Mouse (Mus musculus): ENCODE data around the gene Tmem184b. TPM values are rescaled to one million over a fixed set of nuclear protein-coding genes. Genes with fewer than 3 reads are reported as not detected.

Tmem184b gene
- polyA plus RNA-seq, 1 experiment = 74.2 TPM

- TF ChIP-seq USF1 (IDR thresholded peaks at IDR 0.05; ENCODE audit: low read depth) (no peak), CEBPB (IDR thresholded peaks at IDR 0.05; ENCODE audit: low read depth) (no peak), MYOD1 (IDR thresholded peaks at IDR 0.05; ENCODE audit: control insufficient read depth, insufficient read length, low read depth) (no peak), MAX (IDR thresholded peaks at IDR 0.05) (no peak), MYOG (IDR thresholded peaks at IDR 0.05; ENCODE audit: control insufficient read depth, extremely low read depth, insufficient read length) (no peak)
- Histone ChIP-seq H3K79me3 (ENCODE audit: low read depth) (peaks cover 30% of the 10 kb centered on the region), H3K4me3 (ENCODE audit: insufficient read depth, poor library complexity, severe bottlenecking) (no peak overlapping the region)
Observed at GRCm38 (mm10) chr15:79442961-79443518, 39.7 kb upstream of the Tmem184b start.

GRCm38 (mm10) chr15:79442257-79442611 lies 38.9 kb upstream of the Tmem184b start:
- H3K79me2 ChIP-seq (ENCODE audit: control insufficient read depth, insufficient read depth) = peaks cover 52% of the 10 kb centered on the region
- TF ChIP-seq USF1 (IDR thresholded peaks at IDR 0.05; ENCODE audit: low read depth) (no peak), CEBPB (IDR thresholded peaks at IDR 0.05; ENCODE audit: low read depth) (no peak), CTCF (IDR thresholded peaks at IDR 0.05; ENCODE audit: control insufficient read depth, insufficient read depth, insufficient read length) (no peak), MAX (IDR thresholded peaks at IDR 0.05) (no peak), FOSL1 (IDR thresholded peaks at IDR 0.05; ENCODE audit: insufficient read depth, low read length, poor library complexity, severe bottlenecking) (no peak), MYOG (IDR thresholded peaks at IDR 0.05; ENCODE audit: control insufficient read depth, extremely low read depth, insufficient read length) (no peak), MYOD1 (IDR thresholded peaks at IDR 0.05; ENCODE audit: control insufficient read depth, insufficient read length, low read depth) (no peak)
- peak overlapping the region; percentile 78 for H3K4me3 ChIP-seq (ENCODE audit: insufficient read depth, poor library complexity, severe bottlenecking)
- peaks cover 20% of the 10 kb centered on the region for H3K36me3 ChIP-seq (ENCODE audit: control insufficient read depth, insufficient read depth)
- H3ac ChIP-seq (ENCODE audit: control insufficient read depth, insufficient read length, low read depth) = peak overlapping the region; percentile 60
- H3K27me3 ChIP-seq (ENCODE audit: control insufficient read depth, insufficient read depth, insufficient read length) = peaks cover 3% of the 10 kb centered on the region
- peaks cover 37% of the 10 kb centered on the region for H3K79me3 ChIP-seq (ENCODE audit: low read depth)

More at GRCm38 (mm10) chr15:79442961-79443518, 39.7 kb upstream of the Tmem184b start:
- no peak overlapping the region for H3ac ChIP-seq (ENCODE audit: control insufficient read depth, insufficient read length, low read depth)
- H3K36me3 ChIP-seq (ENCODE audit: control insufficient read depth, insufficient read depth) = peaks cover 12% of the 10 kb centered on the region
- peaks cover 44% of the 10 kb centered on the region for H3K79me2 ChIP-seq (ENCODE audit: control insufficient read depth, insufficient read depth)
- peaks cover 3% of the 10 kb centered on the region for H3K27me3 ChIP-seq (ENCODE audit: control insufficient read depth, insufficient read depth, insufficient read length)

- Histone ChIP-seq H3ac (ENCODE audit: control insufficient read depth, insufficient read length, low read depth) (peak overlapping the region; percentile 78), H3K79me2 (ENCODE audit: control insufficient read depth, insufficient read depth) (peaks cover 59% of the 10 kb centered on the region), H3K27me3 (ENCODE audit: control insufficient read depth, insufficient read depth, insufficient read length) (peaks cover 3% of the 10 kb centered on the region), H3K79me3 (ENCODE audit: low read depth) (peaks cover 43% of the 10 kb centered on the region), H3K4me3 (ENCODE audit: insufficient read depth, poor library complexity, severe bottlenecking) (peak overlapping the region; percentile 78), H3K36me3 (ENCODE audit: control insufficient read depth, insufficient read depth) (peaks cover 26% of the 10 kb centered on the region)
- TF ChIP-seq CEBPB (IDR thresholded peaks at IDR 0.05; ENCODE audit: low read depth) = no peak
- no peak for TF ChIP-seq MAX (IDR thresholded peaks at IDR 0.05)
- TF ChIP-seq MYOG (IDR thresholded peaks at IDR 0.05; ENCODE audit: control insufficient read depth, extremely low read depth, insufficient read length) = no peak
- TF ChIP-seq USF1 (IDR thresholded peaks at IDR 0.05; ENCODE audit: low read depth) = no peak
- TF ChIP-seq MYOD1 (IDR thresholded peaks at IDR 0.05; ENCODE audit: control insufficient read depth, insufficient read length, low read depth) = no peak
- TF ChIP-seq FOSL1 (IDR thresholded peaks at IDR 0.05; ENCODE audit: insufficient read depth, low read length, poor library complexity, severe bottlenecking) = no peak
- no peak for TF ChIP-seq CTCF (IDR thresholded peaks at IDR 0.05; ENCODE audit: control insufficient read depth, insufficient read depth, insufficient read length)
Observed at GRCm38 (mm10) chr15:79441331-79442256, 38.2 kb upstream of the Tmem184b start.

- Histone ChIP-seq H3K36me3 (ENCODE audit: control insufficient read depth, insufficient read depth) (peaks cover 34% of the 10 kb centered on the region), H3K79me3 (ENCODE audit: low read depth) (peaks cover 51% of the 10 kb centered on the region), H3K79me2 (ENCODE audit: control insufficient read depth, insufficient read depth) (peaks cover 67% of the 10 kb centered on the region), H3ac (ENCODE audit: control insufficient read depth, insufficient read length, low read depth) (peak overlapping the region; percentile 78), H3K27me3 (ENCODE audit: control insufficient read depth, insufficient read depth, insufficient read length) (peaks cover 3% of the 10 kb centered on the region), H3K4me3 (ENCODE audit: insufficient read depth, poor library complexity, severe bottlenecking) (peak overlapping the region; percentile 78)
- TF ChIP-seq FOSL1 (IDR thresholded peaks at IDR 0.05; ENCODE audit: insufficient read depth, low read length, poor library complexity, severe bottlenecking) (no peak), MAX (IDR thresholded peaks at IDR 0.05) (peak; percentile 65)
Observed at GRCm38 (mm10) chr15:79440651-79441330, 37.4 kb upstream of the Tmem184b start.

GRCm38 (mm10) chr15:79440223-79440622 lies 36.9 kb upstream of the Tmem184b start:
- Histone ChIP-seq H3K27me3 (ENCODE audit: control insufficient read depth, insufficient read depth, insufficient read length) (peaks cover 2% of the 10 kb centered on the region), H3K79me3 (ENCODE audit: low read depth) (peaks cover 52% of the 10 kb centered on the region), H3K36me3 (ENCODE audit: control insufficient read depth, insufficient read depth) (peaks cover 40% of the 10 kb centered on the region), H3ac (ENCODE audit: control insufficient read depth, insufficient read length, low read depth) (peak overlapping the region; percentile 19), H3K79me2 (ENCODE audit: control insufficient read depth, insufficient read depth) (peaks cover 72% of the 10 kb centered on the region), H3K4me3 (ENCODE audit: insufficient read depth, poor library complexity, severe bottlenecking) (peak overlapping the region; percentile 78)
- TF ChIP-seq CEBPB (IDR thresholded peaks at IDR 0.05; ENCODE audit: low read depth) (no peak), MYOD1 (IDR thresholded peaks at IDR 0.05; ENCODE audit: control insufficient read depth, insufficient read length, low read depth) (no peak), FOSL1 (IDR thresholded peaks at IDR 0.05; ENCODE audit: insufficient read depth, low read length, poor library complexity, severe bottlenecking) (no peak), MAX (IDR thresholded peaks at IDR 0.05) (no peak), MYOG (IDR thresholded peaks at IDR 0.05; ENCODE audit: control insufficient read depth, extremely low read depth, insufficient read length) (no peak), CTCF (IDR thresholded peaks at IDR 0.05; ENCODE audit: control insufficient read depth, insufficient read depth, insufficient read length) (no peak), USF1 (IDR thresholded peaks at IDR 0.05; ENCODE audit: low read depth) (no peak)
